Mouse (Mus musculus) duodenum, adult 2 months (tissue): ENCODE measurements around the gene Scn8a. TPM values are rescaled to one million over a fixed set of nuclear protein-coding genes. Genes with fewer than 3 reads are reported as not detected.

Source experiments
- polyA plus RNA-seq: library from polyadenylated mRNA; depleted of rRNA; stranded (reverse); fragments of >200 nt; gene quantifications from 2 replicates; pipeline ENCODE4 v1.2.3, GENCODE M21; 2012; ENCODE audit warnings: low replicate concordance; rRNA removed

The Scn8a gene
- 0.05 and 0.07 TPM in 2 replicates for polyA plus RNA-seq

DNA sequence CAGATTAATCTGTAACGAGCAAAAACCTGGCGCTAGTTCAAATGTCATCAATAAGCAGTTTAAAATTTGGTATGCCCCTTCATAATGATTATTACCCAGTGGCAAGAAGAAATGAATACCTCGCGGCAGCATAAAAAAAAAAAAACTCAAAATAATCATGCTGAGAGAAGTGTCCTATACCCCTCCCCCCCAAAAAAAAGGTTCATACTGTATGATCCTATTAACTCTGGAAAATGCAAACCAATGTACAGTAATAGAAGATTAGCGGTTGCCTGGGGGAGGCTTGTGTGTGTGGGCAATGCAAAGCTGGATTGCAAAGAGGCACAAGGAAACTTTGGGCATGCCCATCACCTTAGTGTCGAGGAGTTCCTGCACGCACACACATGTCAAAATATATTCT, at the start of gene Scn8a:
Gene Scn8a (plus strand): TSS at position 301 of the 400 bp plus-strand sequence.

DNA sequence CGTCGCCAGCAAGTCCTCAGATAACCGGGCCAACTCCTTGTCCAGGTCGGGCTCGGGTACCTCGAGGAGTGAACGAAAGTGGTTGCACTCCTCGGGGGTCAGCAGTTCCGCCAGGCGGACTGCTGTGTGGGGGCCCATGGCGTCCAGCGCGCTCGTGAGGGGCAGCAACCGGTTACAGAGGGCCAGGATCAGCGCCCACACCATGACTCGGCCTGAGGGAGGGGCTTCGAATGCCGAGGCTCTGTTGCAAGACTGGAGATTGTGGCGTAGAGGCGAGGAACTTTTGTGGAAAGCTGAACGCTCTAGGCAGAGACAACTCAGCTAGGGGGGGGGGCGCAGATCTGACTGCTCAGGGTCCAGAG, 177.5 kb downstream of the Scn8a start, which contains the start of gene Gm47841:
Gene Gm47841 (minus strand): TSS at position 204 of the 362 bp plus-strand sequence.

DNA sequence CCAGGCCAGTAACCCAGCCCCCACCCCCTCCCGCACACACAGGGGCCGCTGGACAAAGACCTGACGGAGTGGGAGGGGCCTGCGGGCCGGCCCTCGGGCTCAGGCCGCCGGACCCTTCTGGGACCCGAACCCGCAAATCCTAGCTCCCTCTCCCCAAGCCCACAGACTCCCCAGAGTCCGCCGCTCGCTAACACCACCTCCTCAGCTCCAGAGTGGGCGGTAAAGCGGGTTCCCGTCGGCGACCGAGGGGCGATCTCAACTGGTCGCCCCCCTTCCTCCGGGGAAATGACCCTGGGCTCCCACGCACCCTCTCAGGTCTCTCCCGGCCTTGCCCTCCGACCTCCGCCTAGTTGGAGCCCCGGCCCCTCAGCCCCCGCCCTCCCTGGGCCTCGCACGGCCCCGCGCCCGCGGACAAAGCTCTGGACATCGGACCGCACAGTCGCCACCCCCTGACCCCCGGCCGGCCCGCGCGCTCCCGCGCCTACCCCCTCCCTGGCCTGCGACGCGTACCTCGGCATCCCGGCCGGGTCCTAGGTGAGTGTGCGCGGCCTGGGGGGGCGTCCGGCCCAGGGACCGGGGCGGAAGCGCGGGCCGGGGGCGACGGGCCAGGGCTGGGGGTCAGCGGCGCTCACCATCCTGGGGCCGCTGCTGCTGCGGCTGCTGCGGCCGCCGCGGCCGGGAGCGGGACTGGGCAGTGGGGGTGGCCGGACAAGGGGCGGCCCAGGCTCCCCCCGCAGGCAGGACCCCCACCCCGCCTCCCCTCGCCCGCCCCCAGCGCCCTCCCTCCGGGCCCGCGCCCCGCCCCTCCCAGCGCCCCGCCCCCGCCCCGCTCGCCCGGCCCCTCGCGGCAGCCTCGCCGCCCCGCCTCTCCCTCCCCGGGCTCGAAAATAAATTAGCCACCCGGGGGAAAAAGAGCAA, 208.4 kb downstream of the Scn8a start, which contains the start of gene Fignl2:
Gene Fignl2 (minus strand): TSS at position 755 of the 918 bp plus-strand sequence.

Other genes starting within 250 kb of the Scn8a start
- 211 and 673 TPM in 2 replicates for gene Smagp, start 232.9 kb upstream of the Scn8a start, polyA plus RNA-seq
- gene Bin2, start 200.3 kb upstream of the Scn8a start, polyA plus RNA-seq = 4.1 and 7.8 TPM in 2 replicates
- gene Cela1, start 181.9 kb upstream of the Scn8a start, polyA plus RNA-seq = 28.7 and 3,853 TPM in 2 replicates
- 43.7 and 46.2 TPM in 2 replicates for gene Galnt6, start 140.5 kb upstream of the Scn8a start, polyA plus RNA-seq
- 0.38 and 0.72 TPM in 2 replicates for gene Slc4a8, start 108.1 kb upstream of the Scn8a start, polyA plus RNA-seq
- 0.15 and 0.26 TPM in 2 replicates for gene Gm47841, start 177.5 kb downstream of the Scn8a start, polyA plus RNA-seq
- 4.2 and 8.4 TPM in 2 replicates for gene Fignl2, start 208.7 kb downstream of the Scn8a start, polyA plus RNA-seq
- not detected in 2 replicates for gene Ankrd33, start 245.9 kb downstream of the Scn8a start, polyA plus RNA-seq